Mouse (Mus musculus) cortical plate, adult 2 months (tissue): ENCODE data around the gene Pnkp.
A peak's percentile ranks its signal among the peaks of the same experiment; 100 is the strongest.

Source experiments
- CTCF ChIP-seq: fragments of 200-500 bp; IDR thresholded peaks from 2 replicates; pipeline ENCODE4 v1.5.1; 2011; ENCODE audit warnings: mild to moderate bottlenecking, control low read depth, low read length; ENCODE audit not compliant: insufficient read depth; ENCODE audit errors: extremely low read depth
- POLR2A ChIP-seq: fragments of 200-500 bp; IDR thresholded peaks from 2 replicates; pipeline ENCODE4 v1.6.1; 2011; ENCODE audit warnings: mild to moderate bottlenecking, low read length, control low read depth; ENCODE audit not compliant: insufficient read depth; ENCODE audit errors: extremely low read depth

- no peak for TF ChIP-seq CTCF
- TF ChIP-seq POLR2A = peak; percentile 44; the same call in 1 of the 2 replicates
Measured at GRCm38 (mm10) chr7:44850146-44850545, 6.8 kb upstream of the Pnkp start.
